Mouse (Mus musculus) embryo, embryonic 10 days (tissue): ENCODE data around the gene Vps13d.

Source experiments
- DNase-seq: peaks from one replicate; pipeline ENCODE4 v3.0.0-alpha.2; 2015; ENCODE audit warnings: low spot score

The Vps13d gene

DNA sequence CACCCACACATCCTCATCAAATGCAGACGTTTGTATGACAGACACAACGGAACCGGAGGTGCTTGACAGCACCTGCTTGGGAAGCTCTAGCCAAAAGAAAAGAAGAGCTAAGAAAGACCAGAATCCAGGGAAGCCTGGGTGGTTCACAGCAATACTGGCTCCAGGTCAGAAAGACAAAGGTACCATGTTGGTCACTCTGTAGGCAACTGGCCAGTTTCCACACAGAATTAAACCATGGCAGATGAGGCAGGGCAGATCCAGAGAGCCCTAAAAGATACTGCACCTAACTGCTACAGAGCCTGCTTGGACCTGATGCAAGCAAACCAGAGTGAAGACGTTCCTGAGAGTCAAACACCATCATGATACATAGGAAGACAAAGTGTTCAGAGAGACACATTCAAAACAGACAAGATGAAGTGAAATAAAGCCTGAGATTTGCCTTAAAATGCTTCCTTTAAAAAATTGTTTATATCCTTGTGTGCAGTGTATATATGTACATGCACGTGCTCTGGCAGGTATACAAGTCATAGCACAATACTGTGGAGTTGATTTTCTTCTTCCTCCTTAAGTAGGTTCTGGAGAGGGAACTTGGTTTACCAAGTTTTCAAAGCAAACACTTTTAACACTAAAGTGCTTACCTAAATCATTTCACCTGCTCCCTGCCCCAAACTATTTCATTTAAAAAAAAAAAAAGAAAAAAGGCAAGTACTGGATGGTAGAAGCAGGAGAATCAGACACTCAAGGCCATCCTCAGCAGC, 44.3 kb downstream of the Vps13d start:
- no peak for DNase-seq

DNA sequence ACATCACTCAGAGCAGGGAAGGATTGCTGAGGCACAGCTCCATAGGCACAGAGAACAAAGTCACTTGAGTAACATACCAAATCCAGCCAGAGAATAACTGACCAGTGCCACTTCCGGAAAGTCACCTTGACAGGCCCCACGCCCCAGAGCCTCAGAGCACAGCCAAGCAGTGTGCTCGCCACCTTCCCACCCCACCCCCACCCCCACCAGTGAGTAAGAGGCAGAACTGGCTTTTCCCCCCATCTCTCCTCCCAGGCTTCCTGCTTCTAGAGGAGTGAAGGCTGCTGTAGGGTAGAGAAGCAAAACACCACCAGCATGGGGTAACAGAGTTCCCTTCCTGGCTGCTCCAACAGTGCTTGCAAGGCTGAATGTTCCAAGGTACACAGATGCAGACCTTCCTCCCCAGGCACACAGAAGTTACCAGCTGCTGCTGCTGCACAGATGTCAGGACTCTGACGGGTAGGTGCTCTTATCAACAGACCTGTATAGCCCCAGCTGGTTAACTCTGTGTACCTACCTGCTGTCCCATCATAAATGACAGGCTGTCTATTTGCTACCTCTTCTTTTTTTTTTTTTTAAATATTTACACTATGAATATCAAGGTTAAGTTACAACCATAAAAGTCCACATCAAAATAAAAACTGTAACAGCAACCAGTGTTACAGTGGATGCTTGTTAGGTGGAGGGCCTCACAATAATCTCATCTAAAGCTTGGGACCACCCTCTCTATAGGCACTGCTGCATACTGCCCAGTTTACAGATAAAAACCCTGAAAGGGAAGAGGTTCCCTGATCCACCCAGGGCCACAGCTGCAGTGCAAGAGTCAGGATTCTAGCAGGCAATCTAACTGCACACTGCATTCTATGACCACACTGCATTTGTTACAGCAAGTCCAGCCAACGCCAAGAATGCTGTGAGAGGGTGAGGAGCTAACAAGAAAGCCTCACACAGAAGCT, 47.5 kb downstream of the Vps13d start:
- DNase-seq: no peak

DNA sequence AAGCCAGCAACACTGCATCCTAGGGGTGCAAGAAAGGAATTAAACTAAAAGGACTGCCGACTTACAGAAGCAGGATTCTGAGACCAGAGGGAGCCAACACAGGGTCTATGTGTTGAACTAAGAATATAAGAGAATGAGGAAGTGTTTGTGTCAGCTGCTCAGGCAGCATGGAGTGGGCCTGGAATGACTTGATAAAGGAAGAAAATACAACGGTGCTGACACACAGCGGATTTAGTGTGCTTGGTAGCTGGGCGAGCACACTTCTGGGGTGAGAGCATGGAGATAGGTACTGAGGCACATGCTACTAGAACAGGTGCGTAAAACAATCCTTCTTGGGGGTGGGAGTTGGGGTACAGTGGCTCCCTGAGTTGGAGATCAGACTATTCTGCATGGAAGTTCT, 51.3 kb downstream of the Vps13d start:
- DNase-seq: no peak

DNA sequence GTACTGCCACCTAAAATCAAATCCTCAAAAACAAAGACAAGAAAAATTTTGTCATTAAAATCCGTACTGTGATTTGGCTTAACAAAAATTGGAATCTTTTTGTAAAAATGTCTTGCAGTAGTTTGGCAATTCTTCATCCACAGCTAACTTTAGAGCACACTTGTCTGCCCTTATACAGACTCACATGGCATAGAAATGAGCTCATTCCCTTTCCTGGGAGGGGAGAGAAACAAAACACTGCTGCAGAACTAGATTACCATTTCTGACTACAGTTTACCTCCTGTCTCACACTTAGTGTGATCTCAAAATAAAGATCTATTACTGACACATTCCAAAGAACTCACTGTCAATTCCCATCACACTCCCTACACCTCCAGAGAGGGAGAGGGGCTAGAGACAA, 58.1 kb downstream of the Vps13d start:
- DNase-seq: no peak

DNA sequence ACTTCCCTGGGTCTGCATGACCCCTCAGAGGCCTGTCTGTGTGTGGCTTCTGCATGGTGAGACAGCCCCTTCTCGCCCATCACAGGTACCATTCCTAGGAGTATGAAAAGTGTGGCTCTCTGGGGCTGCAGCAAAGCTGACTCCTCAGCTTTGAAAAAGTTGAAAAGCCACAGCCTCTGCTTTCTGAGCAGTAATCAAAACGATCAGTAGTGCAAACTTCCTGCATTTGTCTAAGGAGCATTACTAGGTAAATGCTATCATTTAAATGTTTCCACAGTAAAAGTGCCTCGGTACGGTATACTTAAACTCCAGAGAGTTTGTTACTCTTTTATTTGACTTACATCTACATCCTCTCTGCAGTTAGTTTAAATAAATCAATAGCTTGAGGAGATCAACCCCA, 59.3 kb downstream of the Vps13d start:
- DNase-seq: no peak

DNA sequence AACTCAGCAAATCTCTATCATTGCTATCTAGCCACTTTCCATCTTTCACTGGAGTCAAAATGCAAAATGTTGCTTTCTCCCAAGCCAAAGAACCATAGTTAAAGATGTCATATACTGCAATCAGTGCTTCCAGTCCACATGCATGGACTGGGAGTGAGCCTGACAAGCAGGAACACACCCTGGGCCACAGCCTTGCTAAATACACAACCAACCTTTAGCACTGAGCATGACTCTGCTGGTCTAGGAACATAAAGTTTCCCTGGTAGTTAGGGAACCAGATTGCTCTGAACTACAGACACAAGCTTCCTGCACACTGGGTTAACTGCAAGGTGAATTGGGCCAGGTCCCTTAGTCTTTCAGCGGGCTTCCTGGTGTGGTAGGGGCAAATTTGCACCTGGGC, 64.0 kb downstream of the Vps13d start:
- DNase-seq: no peak

DNA sequence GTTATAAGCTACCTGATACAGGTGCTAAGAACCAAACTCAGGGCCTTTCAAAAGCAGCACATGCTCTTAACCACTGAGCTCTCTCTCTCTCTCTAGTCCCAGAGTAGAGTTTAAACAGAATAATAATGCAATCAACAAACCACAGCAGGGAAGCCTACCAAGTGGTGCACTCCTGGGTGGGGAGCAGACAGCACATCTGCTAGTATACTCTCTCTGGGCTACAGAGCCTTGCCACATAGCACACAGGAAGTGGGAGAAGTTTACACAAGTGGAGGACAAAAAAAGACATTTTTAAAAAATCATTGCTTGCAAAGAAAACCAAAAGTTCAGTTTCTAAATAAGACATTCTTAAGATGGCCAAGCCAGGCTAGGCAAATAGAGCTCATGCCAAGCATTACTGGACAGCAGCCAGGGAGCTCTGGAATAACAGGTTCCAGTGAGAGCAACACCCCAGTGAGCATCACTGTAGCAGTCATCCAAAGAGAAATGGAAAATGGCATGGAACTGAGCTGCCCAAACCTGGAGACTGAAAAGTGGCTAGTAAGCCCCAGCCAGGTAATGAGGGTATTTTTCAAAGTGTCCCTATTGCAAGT, 64.8 kb downstream of the Vps13d start:
- no peak for DNase-seq

DNA sequence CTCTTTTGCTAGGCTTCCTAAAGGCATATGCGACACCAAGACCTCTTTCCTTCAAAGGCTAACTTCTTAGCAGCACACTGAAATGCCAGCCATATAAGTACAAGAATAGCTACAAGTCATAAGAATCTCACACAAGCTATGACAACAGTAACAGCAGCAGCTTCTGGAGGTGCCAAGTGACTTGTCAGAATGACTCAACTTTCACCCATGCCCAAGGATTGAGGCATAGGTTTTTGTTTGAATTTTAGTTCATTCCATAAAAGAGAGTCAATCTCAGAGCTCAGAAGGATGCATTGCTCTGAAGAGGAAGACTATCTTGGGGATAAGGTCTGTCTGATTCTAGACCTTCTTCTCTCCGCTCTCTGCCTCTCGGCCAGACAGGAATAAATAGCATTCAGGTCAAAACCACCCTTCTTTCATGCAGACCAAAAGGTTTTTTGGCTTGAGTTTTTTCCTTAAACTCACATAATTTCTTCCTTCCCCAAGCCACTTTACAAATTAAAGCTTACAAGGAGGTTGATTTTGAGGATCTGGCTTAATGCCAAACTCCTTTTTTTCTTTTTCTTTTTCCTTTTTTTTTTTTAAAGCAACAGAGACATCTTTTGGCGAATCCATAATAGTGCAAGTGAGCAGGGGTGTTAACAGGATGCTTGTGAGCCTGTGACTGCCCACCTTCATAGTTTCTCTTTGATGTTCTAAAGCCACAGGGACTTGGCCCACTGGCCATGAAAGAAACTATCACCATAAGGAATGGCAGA, 69.2 kb downstream of the Vps13d start:
- no peak for DNase-seq

DNA sequence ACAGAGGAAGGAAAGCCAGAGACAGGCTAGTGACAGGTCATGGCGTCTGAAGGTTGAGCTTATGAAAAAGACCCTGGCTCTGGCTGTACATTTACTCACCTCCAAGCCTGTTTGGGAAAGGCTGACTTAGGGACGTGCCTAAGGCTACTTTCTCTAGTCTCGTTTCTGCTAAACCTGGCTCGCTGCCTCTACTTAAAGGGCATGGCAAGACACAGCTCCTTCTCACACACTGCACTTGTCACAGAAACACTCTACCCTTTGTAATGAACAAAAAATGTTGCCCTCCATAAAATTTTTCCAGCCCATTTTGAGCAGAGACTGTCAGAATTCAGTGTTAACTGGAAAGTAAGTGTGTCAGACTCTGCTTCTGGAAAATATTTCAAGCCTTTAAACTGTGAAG, 70.4 kb downstream of the Vps13d start:
- DNase-seq: no peak

DNA sequence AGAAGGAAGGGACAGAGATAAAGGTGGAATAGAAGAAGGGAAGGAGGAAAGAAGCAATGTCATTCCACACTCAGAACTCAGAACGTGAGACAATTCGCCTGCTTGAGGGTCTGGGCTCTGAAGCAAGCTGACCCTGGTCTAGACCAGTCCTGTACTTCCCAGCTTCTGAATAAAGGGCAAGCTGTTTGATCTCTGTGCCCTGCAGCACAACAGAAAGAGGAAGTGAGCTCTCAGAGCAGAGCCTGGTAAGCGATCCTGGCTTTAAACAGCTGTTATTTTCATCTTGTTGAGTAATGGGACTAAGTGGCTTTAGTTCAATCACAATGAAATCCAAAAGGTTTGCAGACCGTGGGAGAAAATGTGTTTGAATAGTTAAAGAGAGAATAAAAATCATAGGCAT, 83.2 kb downstream of the Vps13d start:
- DNase-seq: peak; percentile 44

DNA sequence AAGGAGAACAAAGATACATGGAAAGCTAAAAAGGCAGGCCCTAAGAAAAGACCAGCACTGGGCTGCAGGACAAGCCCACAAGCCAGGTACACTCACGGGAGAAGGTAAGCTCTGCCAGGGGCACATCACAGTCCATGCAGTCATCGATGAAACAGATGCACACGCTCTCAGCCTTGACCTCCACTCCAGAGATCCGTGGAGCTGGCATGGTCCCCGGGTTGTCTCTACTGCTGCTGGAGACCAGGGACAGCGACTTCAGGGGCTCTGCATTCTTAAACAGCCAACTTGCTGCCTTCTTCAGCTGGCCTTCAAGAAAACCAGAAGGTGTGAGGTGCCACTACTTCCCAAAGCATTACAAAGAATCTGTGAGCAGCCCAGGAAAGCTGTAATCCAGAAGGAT, 84.1 kb downstream of the Vps13d start:
- DNase-seq: no peak

DNA sequence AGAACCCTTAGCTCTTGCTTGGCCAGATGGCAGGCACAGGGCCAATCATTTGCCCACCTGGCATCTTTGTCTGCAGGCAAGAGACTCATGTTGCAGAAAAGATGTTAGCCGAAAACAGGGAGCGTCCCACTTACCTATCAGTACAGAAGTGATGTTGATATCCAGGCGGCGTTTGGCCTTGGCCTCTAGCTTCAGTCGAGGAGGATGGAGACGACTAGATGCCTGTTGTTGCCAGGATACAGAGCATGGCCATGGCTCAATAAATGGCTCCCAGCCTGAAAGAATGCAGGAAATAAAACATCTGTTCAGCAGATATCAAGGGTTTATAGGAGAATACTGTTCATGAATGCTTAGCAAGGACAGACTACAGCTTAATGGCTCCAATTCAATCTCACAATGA, 88.0 kb downstream of the Vps13d start:
- no peak for DNase-seq

DNA sequence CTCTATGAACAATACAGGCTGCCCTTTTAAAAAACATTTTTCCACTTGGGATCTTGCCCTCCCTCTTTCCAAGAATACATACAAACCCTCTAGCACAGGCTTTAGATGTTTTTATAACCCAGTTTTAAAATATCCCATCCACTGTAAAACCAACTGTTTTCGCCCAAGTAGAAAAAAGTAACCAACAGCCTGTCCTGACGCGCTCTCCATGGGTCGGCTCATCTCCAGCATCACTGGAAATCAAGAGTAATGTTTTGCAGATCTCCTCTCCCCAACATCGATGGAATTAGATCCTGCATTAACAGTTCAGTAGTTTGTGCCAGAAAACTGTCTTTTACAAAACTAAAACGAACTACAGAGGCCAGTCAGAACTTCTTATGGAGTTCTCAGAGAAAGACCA, 89.5 kb downstream of the Vps13d start:
- no peak for DNase-seq

DNA sequence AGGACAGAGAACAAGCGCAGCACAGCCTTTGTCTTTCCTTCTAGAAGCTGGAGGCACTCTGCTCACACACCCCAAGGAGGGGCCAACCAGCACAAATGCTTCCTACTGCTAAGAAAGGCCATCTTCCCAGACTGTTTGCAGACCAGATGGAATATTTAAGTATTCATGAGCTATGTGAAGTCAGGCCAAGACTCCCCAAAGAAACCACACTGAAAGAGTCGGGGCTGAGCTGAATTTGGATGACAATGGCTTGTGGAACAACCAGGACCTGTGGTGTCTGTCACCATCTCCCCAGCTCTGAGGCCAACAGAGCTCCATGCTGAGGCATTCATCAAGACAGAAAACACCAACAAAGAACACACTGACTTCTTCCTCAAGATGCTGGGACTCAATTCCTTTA, 89.9 kb downstream of the Vps13d start:
- peak; percentile 24 for DNase-seq

DNA sequence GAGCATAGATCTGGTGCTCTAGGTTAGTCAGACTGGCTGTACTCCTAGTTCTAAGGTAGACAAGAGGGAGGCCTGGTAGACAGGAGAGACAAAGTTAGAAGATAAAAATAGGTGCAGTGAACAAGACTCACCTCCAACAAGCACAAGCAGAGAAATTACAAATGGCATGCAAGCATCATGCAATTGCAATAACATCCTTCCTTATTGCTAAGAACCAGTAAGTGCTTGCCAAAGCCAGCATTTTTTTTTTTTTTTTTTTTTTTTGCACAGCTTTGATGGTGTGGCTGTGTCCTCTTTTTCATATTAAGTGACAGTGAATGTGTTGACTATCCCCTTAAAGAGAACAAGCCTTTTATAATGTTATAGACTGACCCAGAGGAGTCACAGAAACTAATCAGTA, 91.2 kb downstream of the Vps13d start:
- DNase-seq: no peak

DNA sequence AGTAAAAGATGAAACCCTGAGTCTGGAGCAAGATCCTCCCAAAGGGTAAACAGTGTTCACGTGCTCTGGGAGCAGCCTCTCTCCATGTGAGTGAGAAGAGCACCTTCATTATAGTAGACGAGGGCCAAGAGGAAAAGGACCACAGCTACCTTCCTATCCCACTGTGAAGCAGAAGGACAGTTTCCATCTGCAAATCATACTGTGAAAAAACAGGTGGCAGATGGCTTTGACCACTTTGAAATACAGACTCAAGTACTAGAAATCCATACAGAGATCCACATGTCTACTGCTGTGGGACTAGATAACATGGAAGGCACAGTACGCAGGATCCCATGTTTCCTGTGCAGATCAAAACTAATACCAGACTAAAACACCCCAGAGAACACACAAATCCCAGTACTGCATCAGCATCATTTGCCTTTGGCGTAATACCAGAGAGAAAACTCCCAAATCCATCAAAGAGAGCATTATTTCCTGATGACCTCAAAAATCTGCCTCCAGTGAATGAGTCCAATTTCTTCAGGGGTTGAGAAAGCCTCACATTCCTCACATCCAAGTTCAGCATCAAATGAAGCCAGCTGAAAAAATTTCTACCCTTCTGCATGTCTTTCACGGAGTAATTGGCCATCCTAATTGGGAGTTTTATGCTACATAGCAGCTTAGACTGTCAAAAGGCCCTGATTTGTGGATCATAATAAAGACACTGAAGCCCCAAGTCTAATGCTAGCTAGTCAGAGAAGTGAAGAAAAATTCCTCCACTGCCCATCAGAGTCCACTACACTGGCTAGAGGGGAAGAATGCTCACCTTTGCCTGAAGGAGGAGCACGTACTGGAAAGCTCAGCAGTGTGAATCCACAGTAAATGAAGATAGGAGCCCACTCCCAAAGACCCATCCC, 92.7 kb downstream of the Vps13d start:
- no peak for DNase-seq

DNA sequence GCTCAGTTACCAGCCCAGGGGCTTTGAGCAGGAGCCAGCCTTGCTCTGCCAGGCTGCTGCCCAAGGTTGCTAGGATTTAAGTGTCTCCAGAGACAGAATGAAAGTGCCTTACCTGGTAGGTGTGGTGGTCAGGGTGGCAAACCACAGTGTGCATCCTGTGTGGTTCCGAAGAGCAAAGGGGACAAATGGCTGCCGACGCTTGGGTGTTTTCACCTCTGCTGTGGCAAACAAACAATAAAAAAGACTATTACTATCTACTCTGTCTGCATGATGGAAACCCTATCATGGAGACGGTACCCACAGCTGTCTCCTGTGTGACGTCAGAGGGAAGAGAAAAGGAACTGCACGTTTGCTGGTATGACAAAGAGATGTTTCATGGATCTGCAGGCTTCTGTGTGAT, 95.0 kb downstream of the Vps13d start:
- DNase-seq: no peak

DNA sequence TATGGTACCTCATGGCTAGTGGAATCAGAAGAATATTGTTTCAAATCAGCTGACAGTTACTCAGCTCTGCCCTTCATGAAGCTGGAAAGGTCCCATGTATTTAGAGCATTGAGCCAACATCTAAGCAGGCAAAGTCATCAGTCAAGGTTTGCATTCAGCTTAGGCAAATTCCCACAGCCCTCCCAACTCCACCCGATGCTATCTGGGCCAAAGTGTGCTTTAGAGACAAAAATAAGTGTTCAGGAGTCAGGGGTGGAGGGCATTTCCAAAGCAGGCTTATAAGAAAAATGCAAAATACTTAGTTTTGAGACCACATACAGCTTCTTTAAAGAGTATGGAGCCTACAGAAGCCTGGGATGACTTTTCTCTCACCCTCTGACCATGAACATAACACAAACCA, 95.5 kb downstream of the Vps13d start:
- DNase-seq: no peak

DNA sequence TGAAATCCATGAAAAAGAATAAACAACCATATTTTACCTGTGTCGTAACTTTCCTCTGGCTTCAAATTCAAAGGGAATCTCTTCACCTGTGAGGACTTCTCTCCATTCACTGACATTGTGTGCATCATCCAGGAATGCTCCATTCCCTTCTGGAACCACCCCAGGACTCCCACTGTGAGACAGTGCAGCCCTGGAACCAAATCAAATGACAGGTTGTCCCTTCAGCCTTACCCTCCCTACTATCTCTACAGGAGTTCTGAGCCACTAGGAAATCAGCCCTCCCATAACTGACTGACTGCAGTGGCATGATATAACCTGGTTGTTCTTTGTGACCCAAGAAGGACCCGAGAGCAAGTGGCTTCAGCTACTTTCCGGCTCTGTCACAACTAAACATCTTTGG, 96.8 kb downstream of the Vps13d start:
- no peak for DNase-seq

DNA sequence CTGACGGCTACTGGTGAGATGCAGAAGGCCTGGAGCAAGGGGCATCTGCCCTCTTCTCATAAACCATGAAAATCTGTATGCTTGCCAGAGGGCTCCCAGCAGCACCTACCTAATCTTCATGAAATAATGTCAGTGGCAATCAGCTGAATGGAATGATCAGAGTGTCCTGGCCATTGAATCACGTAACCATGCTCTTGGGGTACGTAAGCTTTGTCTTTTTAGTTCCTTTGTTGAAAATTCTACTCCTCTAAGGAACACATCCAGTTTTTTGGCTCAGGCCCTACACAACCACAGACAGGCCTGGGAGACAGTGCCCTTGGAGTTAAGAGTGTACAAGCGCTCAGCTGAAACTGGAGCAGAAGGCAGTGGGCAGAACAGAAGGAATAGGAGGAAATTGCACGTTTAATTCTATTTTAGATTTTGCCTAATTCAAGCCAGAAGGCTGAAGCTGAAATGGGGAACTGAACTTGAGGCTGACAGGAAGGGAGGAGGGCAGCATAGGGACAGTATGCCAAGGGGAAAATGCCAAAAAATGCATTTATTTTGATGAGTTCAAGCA, 98.2 kb downstream of the Vps13d start:
- DNase-seq: no peak

DNA sequence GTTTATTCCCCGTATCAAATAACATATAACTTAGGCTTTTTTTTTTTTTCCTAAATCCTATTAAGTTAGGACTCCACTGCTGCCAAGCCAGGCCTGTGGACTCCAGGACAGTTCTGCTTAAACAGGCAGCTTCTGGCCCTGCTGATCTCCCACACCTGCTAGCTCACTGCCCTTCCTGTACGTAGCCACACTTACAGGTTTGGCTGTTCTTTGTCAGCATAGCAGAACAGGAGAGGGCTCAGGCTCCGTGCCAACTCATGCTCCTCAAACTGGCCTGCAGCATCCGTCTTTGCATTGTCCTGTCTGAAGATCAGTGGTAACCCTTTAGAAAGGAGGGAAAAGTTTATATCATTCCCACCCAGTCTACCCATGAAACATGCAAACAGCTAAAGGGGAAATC, 108.3 kb downstream of the Vps13d start:
- DNase-seq: no peak
